Mouse (Mus musculus) G1E (cell line): ENCODE results near the gene Apmap.

Experiments
- CTCF ChIP-seq: IDR thresholded peaks from 2 replicates; pipeline ENCODE4 v1.5.1; 2012; ENCODE audit warnings: low read depth, low read length, inconsistent platforms, mixed read lengths
- GATA1 ChIP-seq: IDR thresholded peaks from 2 replicates; pipeline ENCODE4 v1.6.1; 2012; ENCODE audit warnings: borderline replicate concordance, low read length, inconsistent platforms, mixed read lengths
- POLR2AphosphoS5 ChIP-seq: IDR thresholded peaks from 2 replicates; pipeline ENCODE4 v1.6.1; 2012; ENCODE audit warnings: low read depth, low read length, inconsistent platforms; ENCODE audit not compliant: insufficient replicate concordance
- TAL1 ChIP-seq: conservative IDR thresholded peaks from 2 replicates; pipeline ENCODE4 v1.6.1; 2012; ENCODE audit warnings: low read depth, low read length, inconsistent platforms, mixed read lengths

DNA sequence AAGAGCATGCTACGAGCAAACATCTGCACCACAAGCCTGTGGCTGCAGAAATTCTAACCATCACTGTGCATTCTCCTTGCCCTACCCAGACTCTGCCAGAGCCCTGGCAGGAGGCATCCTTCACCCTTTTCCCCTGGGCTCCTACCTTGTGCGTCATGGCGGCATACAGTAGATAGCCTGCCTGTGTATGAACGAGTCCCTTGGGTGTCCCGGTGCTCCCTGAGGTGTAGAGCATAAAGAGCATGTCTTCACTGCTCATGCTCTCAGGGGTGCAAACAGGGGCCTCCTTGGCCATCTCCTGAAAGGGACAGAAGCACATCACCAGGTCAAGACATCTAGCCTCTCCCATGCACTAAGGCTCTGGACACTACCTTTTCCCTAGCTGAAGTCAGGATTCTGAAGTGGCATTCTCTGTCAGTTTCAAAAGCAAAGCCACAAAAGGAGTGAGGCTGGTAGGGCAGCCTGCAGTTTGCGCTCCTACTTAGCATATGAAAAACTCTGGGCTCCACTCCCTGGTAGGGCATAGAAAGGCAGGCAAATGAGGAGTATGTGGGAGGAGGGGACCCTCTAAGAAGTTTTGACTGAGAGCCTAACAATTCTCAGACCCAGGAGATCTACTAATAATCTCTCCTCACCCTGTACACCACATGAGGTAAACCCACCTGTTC lies 29.5 kb upstream of the Apmap start:
- TF ChIP-seq GATA1 (no peak), CTCF (no peak), POLR2AphosphoS5 (no peak), TAL1 (no peak)
